28 mouse cellular contexts compared by ENCODE assay signal in genomic region chr5:23040429-23040828, GRCm38 (mm10).
A peak's percentile ranks its signal among the peaks of the same experiment; 100 is the strongest.
DNase-seq lines count a peak whose midpoint lies in the region; ATAC-seq and TF ChIP-seq lines count a peak whose summit lies in the region.
"Had no signal": no experiment of that assay in that cellular context is flagged by ENCODE, and none has a peak within 500 bp of the region (broad histone marks: within the 10 kb centered on the region; RNA-seq: fewer than 3 reads in every experiment).

No protein-coding gene starts in this region.

- H3K27ac ChIP-seq in hindbrain, embryonic 16.5 days (ENCODE audit: low read depth, low read length), result no peak overlapping the region
- H3K27ac ChIP-seq in hindbrain, embryonic 14.5 days, result no peak overlapping the region
- H3K27ac ChIP-seq in midbrain, postnatal 0 days (ENCODE audit: low read depth, low read length), result no peak overlapping the region
- H3K27ac ChIP-seq in midbrain, embryonic 13.5 days, result no peak overlapping the region
- H3K27ac ChIP-seq: hindbrain, embryonic 12.5 days; kidney, postnatal 0 days; liver, embryonic 14.5 days; macrophage; midbrain, embryonic 10.5 days; neural tube, embryonic 12.5 days had no signal

- DNase-seq in adrenal gland, postnatal 10 days, result peak; percentile 15
- no peak for DNase-seq in adrenal gland, adult 2 months
- DNase-seq in cerebellum, postnatal 25 days, result peak; percentile 35 to 60
- no peak for DNase-seq in cerebellum, adult 18-20 months
- no peak for DNase-seq in hindbrain, embryonic 14.5 days (ENCODE audit: low spot score)
- DNase-seq in midbrain, postnatal 0 days (ENCODE audit: low spot score), result peak; percentile 36
- DNase-seq: adrenal gland, postnatal 36 days; heart, postnatal 36 days; kidney, adult 18-20 months; kidney, postnatal 4 days; left cerebral cortex, postnatal 4 days; lung, adult 2 months; lung, postnatal 10 days; right cerebral cortex, adult 18-20 months; spleen, adult 18-20 months; thymus, postnatal 25 days had no signal

- 58% methylated on average over 4 of the region's 4 CpGs for WGBS in hindbrain, embryonic 16.5 days
- WGBS in hindbrain, embryonic 14.5 days, result 61% methylated on average over 4 of the region's 4 CpGs
- WGBS in midbrain, postnatal 0 days, result 70% methylated on average over 4 of the region's 4 CpGs
- 81% methylated on average over 4 of the region's 4 CpGs for WGBS in midbrain, embryonic 13.5 days

- peaks cover under 1% of the 10 kb centered on the region for H3K4me1 ChIP-seq in hindbrain, embryonic 16.5 days (ENCODE audit: control insufficient read depth, insufficient read depth, low read depth, low read length)
- no peaks in the 10 kb centered on the region for H3K4me1 ChIP-seq in hindbrain, embryonic 14.5 days (replicated peaks; ENCODE audit: control insufficient read depth, insufficient read depth, low read length)
- H3K4me1 ChIP-seq in midbrain, postnatal 0 days (ENCODE audit: insufficient read depth, low read length), result no peaks in the 10 kb centered on the region; the same call in 1 of the 2 replicates
- H3K4me1 ChIP-seq in midbrain, embryonic 13.5 days (replicated peaks), result no peaks in the 10 kb centered on the region
- H3K4me1 ChIP-seq: hindbrain, embryonic 12.5 days; midbrain, embryonic 10.5 days; neural tube, embryonic 12.5 days had no signal

- H3K9me3 ChIP-seq in hindbrain, embryonic 16.5 days (ENCODE audit: control insufficient read depth, low read length), result no peaks in the 10 kb centered on the region
- no peaks in the 10 kb centered on the region for H3K9me3 ChIP-seq in hindbrain, embryonic 14.5 days (ENCODE audit: control insufficient read depth, low read length)
- no peaks in the 10 kb centered on the region for H3K9me3 ChIP-seq in midbrain, postnatal 0 days (ENCODE audit: low read length)
- H3K9me3 ChIP-seq in midbrain, embryonic 13.5 days, result no peaks in the 10 kb centered on the region
- H3K9me3 ChIP-seq: G1E; hindbrain, embryonic 12.5 days; midbrain, embryonic 10.5 days; neural tube, embryonic 12.5 days had no signal

- H3K4me3 ChIP-seq in hindbrain, embryonic 16.5 days (ENCODE audit: low read length), result no peak overlapping the region
- no peak overlapping the region for H3K4me3 ChIP-seq in hindbrain, embryonic 14.5 days (replicated peaks; ENCODE audit: low read length)
- no peak overlapping the region for H3K4me3 ChIP-seq in midbrain, postnatal 0 days (ENCODE audit: low read depth, low read length)
- H3K4me3 ChIP-seq in midbrain, embryonic 13.5 days (replicated peaks), result no peak overlapping the region
- H3K4me3 ChIP-seq: hindbrain, embryonic 12.5 days; midbrain, embryonic 10.5 days; myocyte; neural tube, embryonic 12.5 days had no signal

- no peaks in the 10 kb centered on the region for H3K27me3 ChIP-seq in hindbrain, embryonic 16.5 days (replicated peaks; ENCODE audit: control insufficient read depth, insufficient read depth, low read length)
- H3K27me3 ChIP-seq in hindbrain, embryonic 14.5 days (ENCODE audit: control insufficient read depth, insufficient read depth, low read length), result no peaks in the 10 kb centered on the region
- no peaks in the 10 kb centered on the region for H3K27me3 ChIP-seq in midbrain, postnatal 0 days (ENCODE audit: insufficient read depth, low read length)
- no peaks in the 10 kb centered on the region for H3K27me3 ChIP-seq in midbrain, embryonic 13.5 days
- H3K27me3 ChIP-seq: hindbrain, embryonic 12.5 days; neural tube, embryonic 12.5 days had no signal

- H3K36me3 ChIP-seq in hindbrain, embryonic 16.5 days (ENCODE audit: control insufficient read depth, insufficient read depth, low read length), result no peaks in the 10 kb centered on the region
- no peaks in the 10 kb centered on the region for H3K36me3 ChIP-seq in hindbrain, embryonic 14.5 days (replicated peaks; ENCODE audit: control insufficient read depth, insufficient read depth)
- no peaks in the 10 kb centered on the region for H3K36me3 ChIP-seq in midbrain, postnatal 0 days (ENCODE audit: insufficient read depth, low read length)
- no peaks in the 10 kb centered on the region for H3K36me3 ChIP-seq in midbrain, embryonic 13.5 days
- H3K36me3 ChIP-seq: G1E; hindbrain, embryonic 12.5 days; midbrain, embryonic 10.5 days; neural tube, embryonic 12.5 days had no signal

- H3K4me2 ChIP-seq in hindbrain, embryonic 16.5 days (ENCODE audit: low read length), result no peak overlapping the region
- no peak overlapping the region for H3K4me2 ChIP-seq in hindbrain, embryonic 14.5 days (replicated peaks)
- H3K4me2 ChIP-seq in midbrain, postnatal 0 days (ENCODE audit: low read depth, low read length, poor library complexity, severe bottlenecking), result no peak overlapping the region
- no peak overlapping the region for H3K4me2 ChIP-seq in midbrain, embryonic 13.5 days (replicated peaks)
- H3K4me2 ChIP-seq: hindbrain, embryonic 12.5 days; neural tube, embryonic 12.5 days had no signal

- 0 out of 2 replicates have a peak, but pooled peaks have one; percentile 57 for ATAC-seq in hindbrain, embryonic 16.5 days
- no peak for ATAC-seq in hindbrain, embryonic 14.5 days (ENCODE audit: low FRiP score)
- ATAC-seq in midbrain, postnatal 0 days (ENCODE audit: low FRiP score), result no peak
- ATAC-seq in midbrain, embryonic 13.5 days, result no peak
- ATAC-seq: forebrain, embryonic 16.5 days; midbrain, embryonic 16.5 days had no signal

- TF ChIP-seq CTCF in midbrain, postnatal 0 days (IDR thresholded peaks at IDR 0.05), result no peak

- no peak overlapping the region for H3K9ac ChIP-seq in hindbrain, embryonic 16.5 days (ENCODE audit: low read depth, low read length)
- no peak overlapping the region for H3K9ac ChIP-seq in hindbrain, embryonic 14.5 days
- H3K9ac ChIP-seq in midbrain, postnatal 0 days (replicated peaks; ENCODE audit: low read length, poor library complexity, severe bottlenecking), result no peak overlapping the region
- H3K9ac ChIP-seq in midbrain, embryonic 13.5 days (replicated peaks), result no peak overlapping the region
- H3K9ac ChIP-seq: hindbrain, embryonic 12.5 days; liver, embryonic 14.5 days; neural tube, embryonic 12.5 days had no signal

Comparison
In these comparisons a context has a peak if more than half of its experiments do, and no peak if none do; other contexts are left out.
1. DNase-seq: peak in adrenal gland, postnatal 10 days (single experiment), cerebellum, postnatal 25 days (2 of 2) and midbrain, postnatal 0 days (single experiment); none in adrenal gland, adult 2 months (single experiment), cerebellum, adult 18-20 months (0 of 2) and hindbrain, embryonic 14.5 days (single experiment).